Mouse (Mus musculus) stomach, postnatal 0 days (tissue): ENCODE results near the gene Ddit4.

ENCODE experiments used
- CTCF ChIP-seq: IDR thresholded peaks from 2 replicates; pipeline ENCODE4 v1.5.1; 2016; ENCODE audit warnings: antibody characterized with exemption, low read depth, mild to moderate bottlenecking, moderate library complexity
- EP300 ChIP-seq: optimal IDR thresholded peaks from 2 replicates; pipeline ENCODE3; 2016; ENCODE audit warnings: antibody characterized with exemption

DNA sequence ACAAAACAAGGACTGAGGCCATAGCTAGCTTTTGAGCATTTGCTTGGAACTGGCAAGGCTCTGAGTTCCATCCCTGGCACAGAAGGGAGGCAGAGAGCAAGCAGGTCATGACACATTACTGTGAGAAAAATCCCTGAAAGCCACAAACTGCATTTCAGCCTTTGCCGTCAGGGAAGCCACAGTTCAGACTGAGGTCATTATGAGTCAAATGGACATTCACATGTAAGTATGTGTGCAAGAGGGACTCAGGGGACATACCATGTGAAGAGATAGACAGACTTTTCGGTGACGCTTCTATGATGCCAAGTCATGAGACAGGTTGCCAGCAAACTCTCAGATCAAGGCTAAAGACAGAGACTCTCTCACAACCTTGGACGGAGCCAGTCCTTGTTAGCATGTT, 33.5 kb downstream of the Ddit4 start:
- TF ChIP-seq CTCF (no peak), EP300 (no peak)
